Mouse (Mus musculus) ES-Bruce4 (cell line): ENCODE measurements at regions not wholly inside any gene's neighbourhood (a gene's known extent, or its start where the extent isn't known, plus 50 kb on each side); places are given as distances from the start of the nearest gene placed in this dataset.

Source experiments
- CTCF ChIP-seq: IDR thresholded peaks from one replicate; pipeline ENCODE4 v1.8.1; 2011; ENCODE audit warnings: low read depth, low read length
- POLR2A ChIP-seq: IDR thresholded peaks from one replicate; pipeline ENCODE4 v1.8.1; 2011; ENCODE audit warnings: low read length; ENCODE audit not compliant: insufficient read depth

GRCm38 (mm10) chr3:128723100-128723499, 476.6 kb upstream of the Pitx2 start:
- no peak for TF ChIP-seq CTCF
- no peak for TF ChIP-seq POLR2A
